Mouse (Mus musculus) ES-E14 (cell line): ENCODE measurements around the gene Gpn2. TPM values are rescaled to one million over a fixed set of nuclear protein-coding genes. Genes with fewer than 3 reads are reported as not detected.
A peak's percentile ranks its signal among the peaks of the same experiment; 100 is the strongest.

ENCODE experiments used
- DNase-seq: peaks from one replicate; pipeline ENCODE4 v3.0.0-alpha.2; 2013; ENCODE audit warnings: low read depth, low spot score
- H3K27ac ChIP-seq: 2 replicates; pipeline ENCODE4 v1.5.1; 2012; ENCODE audit warnings: low read depth, mild to moderate bottlenecking, low read length, moderate library complexity, mixed read lengths; ENCODE audit not compliant: poor library complexity, insufficient read depth, severe bottlenecking
- H3K36me3 ChIP-seq: 2 replicates; pipeline ENCODE4 v1.6.1; 2012; ENCODE audit warnings: mild to moderate bottlenecking, low read length, moderate library complexity, mixed read lengths; ENCODE audit not compliant: control insufficient read depth, poor library complexity, insufficient read depth, severe bottlenecking
- H3K4me1 ChIP-seq, 2 experiments: fragments of 150-350 bp in 1 of 2; sonication (generic) in 1 of 2; 2 replicates each; pipeline ENCODE4 v1.6.1; 2012; ENCODE audit warnings: low read length in 2 of 2, mild to moderate bottlenecking in 1 of 2, mixed read lengths in 1 of 2; ENCODE audit not compliant: control insufficient read depth in 2 of 2, insufficient read depth in 2 of 2, poor library complexity in 1 of 2
- H3K4me3 ChIP-seq, 2 experiments: fragments of 150-350 bp in 1 of 2; sonication (generic) in 1 of 2; 2 replicates each; pipeline ENCODE4 v1.5.1; 2012; ENCODE audit warnings: low read length in 2 of 2, low read depth in 1 of 2, mild to moderate bottlenecking in 1 of 2, mixed read lengths in 1 of 2; ENCODE audit not compliant: insufficient read depth in 1 of 2, poor library complexity in 1 of 2, severe bottlenecking in 1 of 2
- H3K9ac ChIP-seq: 2 replicates; pipeline ENCODE4 v1.6.1; 2012; ENCODE audit warnings: low read depth, mild to moderate bottlenecking, low read length, mixed read lengths; ENCODE audit not compliant: poor library complexity, insufficient read depth, severe bottlenecking
- H3K9me3 ChIP-seq: fragments of 150-350 bp; sonication (generic); 2 replicates; pipeline ENCODE4 v1.6.1; 2012; ENCODE audit warnings: low read depth, mild to moderate bottlenecking, low read length; ENCODE audit not compliant: control insufficient read depth, insufficient read depth
- CHD2 ChIP-seq: IDR thresholded peaks from 2 replicates; pipeline ENCODE4 v1.6.1; 2014; ENCODE audit warnings: mild to moderate bottlenecking, low read depth, low read length, inconsistent platforms
- HCFC1 ChIP-seq: IDR thresholded peaks from 2 replicates; pipeline ENCODE4 v1.6.1; 2012; ENCODE audit warnings: low read length, inconsistent platforms, borderline replicate concordance; ENCODE audit not compliant: insufficient read depth
- MAFK ChIP-seq: IDR thresholded peaks from 2 replicates; pipeline ENCODE4 v1.6.1; 2014; ENCODE audit warnings: mild to moderate bottlenecking, low read depth, low read length, inconsistent platforms; ENCODE audit not compliant: insufficient read depth
- ZC3H11A ChIP-seq: IDR thresholded peaks from 2 replicates; pipeline ENCODE4 v1.6.1; 2012; ENCODE audit warnings: low read depth, mild to moderate bottlenecking, inconsistent platforms, low read length, borderline replicate concordance
- ZNF384 ChIP-seq: IDR thresholded peaks from 2 replicates; pipeline ENCODE4 v1.6.1; 2012; ENCODE audit warnings: low read depth, low read length, inconsistent platforms
- in situ Hi-C, 2 experiments: fragments of 600-800 bp; cut with MboI; formaldehyde crosslinking; loops; one replicate each; pipeline ENCODE4 v1.15.1; 2025; ENCODE audit warnings: low sequenced_read_pairs in 2 of 2, inconsistent platforms in 1 of 2; ENCODE audit not compliant: unreplicated experiment in 2 of 2
- total RNA-seq: library from RNA; depleted of rRNA; stranded (reverse); fragments of 300-350 nt; gene quantifications from 2 replicates; pipeline ENCODE4 v1.2.3, GENCODE M21; 2012

Gene Gpn2
- total RNA-seq, 1 experiment, result 39.5 TPM

- Histone ChIP-seq H3K36me3 (peaks cover 23% of the 10 kb centered on the region), H3K9ac (peak overlapping the region; percentile 50; the same call in 1 of the 2 replicates)
These were observed 6.2 kb upstream of the Gpn2 start for GRCm38 (mm10) chr4:133577983-133578382.

GRCm38 (mm10) chr4:133583690-133584058 is 488 bp upstream of the Gpn2 start:
- H3K4me3 ChIP-seq, result peak overlapping the region; percentile 74 to 100
- TF ChIP-seq CHD2 (no peak), ZNF384 (no peak), MAFK (no peak), ZC3H11A (no peak), HCFC1 (no peak)
- in situ Hi-C loops, result loop anchor here in 1 of 2 experiments (25.0 kb wide), 1 partner anchor 254 kb away; no protein-coding TSS in a partner anchor
- DNase-seq, result no peak
- peaks cover 50% of the 10 kb centered on the region for H3K36me3 ChIP-seq
- peak overlapping the region; percentile 63; the same call in 1 of the 2 replicates for H3K27ac ChIP-seq
- H3K4me1 ChIP-seq, result peaks cover 0 to 8% of the 10 kb centered on the region in 2 experiments; a peak in 2 of 4 replicates
- H3K9me3 ChIP-seq, result no peaks in the 10 kb centered on the region
- peak overlapping the region; percentile 83 for H3K9ac ChIP-seq

More at GRCm38 (mm10) chr4:133577983-133578382, 6.2 kb upstream of the Gpn2 start:
- in situ Hi-C loops, result loop anchor here in 1 of 2 experiments (25.0 kb wide), 1 partner anchor 259 kb away; no protein-coding TSS in a partner anchor
- TF ChIP-seq ZNF384 (no peak), MAFK (no peak), ZC3H11A (no peak), HCFC1 (no peak), CHD2 (no peak)
- DNase-seq, result peak; percentile 66
- Histone ChIP-seq H3K4me3 (peak overlapping the region; percentile 9 to 35; a peak in 1 of 4 replicates), H3K27ac (peak overlapping the region; percentile 26; the same call in 1 of the 2 replicates), H3K9me3 (no peaks in the 10 kb centered on the region), H3K4me1 (peaks cover 0 to 4% of the 10 kb centered on the region in 2 experiments; a peak in 2 of 4 replicates)

- no peak for DNase-seq
- no peaks in the 10 kb centered on the region for H3K9me3 ChIP-seq
- no peak overlapping the region for H3K27ac ChIP-seq
- TF ChIP-seq HCFC1 (no peak), ZNF384 (no peak), MAFK (no peak), ZC3H11A (no peak; the same call in 1 of the 2 replicates), CHD2 (no peak)
- H3K4me3 ChIP-seq, result no peak overlapping the region
- in situ Hi-C loops, result loop anchor here (5.0 to 25.0 kb wide), 2 partner anchors 235 to 245 kb away; no protein-coding TSS in a partner anchor
- H3K9ac ChIP-seq, result peak overlapping the region; percentile 45; the same call in 1 of the 2 replicates
- H3K4me1 ChIP-seq, result peaks cover 0 to 10% of the 10 kb centered on the region in 2 experiments; a peak in 2 of 4 replicates
- peaks cover 28% of the 10 kb centered on the region for H3K36me3 ChIP-seq
These were observed 8.4 kb downstream of the Gpn2 start for GRCm38 (mm10) chr4:133592570-133592969.

GRCm38 (mm10) chr4:133595538-133595937 is 11.4 kb downstream of the Gpn2 start:
- Histone ChIP-seq H3K9ac (peak overlapping the region; percentile 52; the same call in 1 of the 2 replicates), H3K9me3 (no peaks in the 10 kb centered on the region), H3K4me1 (peaks cover 0 to 17% of the 10 kb centered on the region in 2 experiments; a peak in 2 of 4 replicates), H3K4me3 (0 out of 4 replicates have a peak overlapping the region, but pooled peaks of 1 of the 2 experiments have one; percentile 6), H3K36me3 (peaks cover 7% of the 10 kb centered on the region), H3K27ac (peak overlapping the region; percentile 64; the same call in 1 of the 2 replicates)
- DNase-seq, result no peak
- no peak for TF ChIP-seq ZNF384
- TF ChIP-seq ZC3H11A, result no peak
- TF ChIP-seq CHD2, result no peak
- no peak for TF ChIP-seq HCFC1
- TF ChIP-seq MAFK, result no peak
- in situ Hi-C loops, result loop anchor here in 1 of 2 experiments (25.0 kb wide), 1 partner anchor 242 kb away; no protein-coding TSS in a partner anchor
